Mouse (Mus musculus) 3134 (cell line): Measurements from ENCODE around the gene Dip2c.

Source experiments
- DNase-seq: peaks from one replicate; pipeline ENCODE4 v3.0.0-alpha.2; 2011; ENCODE audit warnings: low spot score; ENCODE audit not compliant: insufficient read length; ENCODE audit errors: extremely low read depth

The Dip2c gene

DNA sequence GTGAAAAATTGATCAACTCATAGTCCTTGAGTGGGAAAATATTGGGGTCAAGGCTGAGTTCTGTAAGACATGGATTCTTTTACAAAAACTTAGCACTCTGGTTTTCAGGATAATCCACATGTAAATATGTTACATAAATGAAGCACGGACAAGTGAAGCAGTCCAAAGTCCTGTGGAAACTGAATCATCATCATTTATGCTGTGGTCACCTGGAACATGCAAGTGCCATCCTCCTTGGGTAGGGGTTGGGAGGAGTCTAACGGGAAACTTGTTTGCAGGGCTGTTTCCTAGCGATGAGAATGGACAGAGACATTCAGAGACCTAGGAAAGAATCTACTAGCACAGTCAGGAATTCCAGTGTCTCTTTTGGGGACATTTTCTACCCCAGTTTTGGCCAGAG, 213.4 kb downstream of the Dip2c start:
- no peak for DNase-seq

DNA sequence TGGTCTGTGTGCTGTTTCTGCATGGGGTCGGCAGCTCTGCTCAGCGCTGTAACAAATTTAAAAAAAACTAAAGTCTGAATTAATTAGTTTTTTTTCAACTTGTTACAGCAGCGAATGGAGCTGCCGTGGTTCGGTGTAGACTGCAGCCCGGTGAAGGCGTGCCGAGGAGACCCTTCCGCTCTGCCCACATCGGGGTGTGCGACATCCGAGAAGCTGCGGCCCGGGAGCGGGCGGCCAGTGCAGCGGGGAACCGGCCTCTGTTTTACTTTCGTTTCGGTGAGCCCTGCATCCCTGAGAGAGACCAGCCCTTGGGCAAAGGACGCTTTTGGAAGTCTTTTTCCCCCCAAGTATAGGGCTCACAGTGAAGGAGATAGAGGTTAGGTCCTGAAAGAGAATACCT, 218.4 kb downstream of the Dip2c start:
- DNase-seq = peak; percentile 3

DNA sequence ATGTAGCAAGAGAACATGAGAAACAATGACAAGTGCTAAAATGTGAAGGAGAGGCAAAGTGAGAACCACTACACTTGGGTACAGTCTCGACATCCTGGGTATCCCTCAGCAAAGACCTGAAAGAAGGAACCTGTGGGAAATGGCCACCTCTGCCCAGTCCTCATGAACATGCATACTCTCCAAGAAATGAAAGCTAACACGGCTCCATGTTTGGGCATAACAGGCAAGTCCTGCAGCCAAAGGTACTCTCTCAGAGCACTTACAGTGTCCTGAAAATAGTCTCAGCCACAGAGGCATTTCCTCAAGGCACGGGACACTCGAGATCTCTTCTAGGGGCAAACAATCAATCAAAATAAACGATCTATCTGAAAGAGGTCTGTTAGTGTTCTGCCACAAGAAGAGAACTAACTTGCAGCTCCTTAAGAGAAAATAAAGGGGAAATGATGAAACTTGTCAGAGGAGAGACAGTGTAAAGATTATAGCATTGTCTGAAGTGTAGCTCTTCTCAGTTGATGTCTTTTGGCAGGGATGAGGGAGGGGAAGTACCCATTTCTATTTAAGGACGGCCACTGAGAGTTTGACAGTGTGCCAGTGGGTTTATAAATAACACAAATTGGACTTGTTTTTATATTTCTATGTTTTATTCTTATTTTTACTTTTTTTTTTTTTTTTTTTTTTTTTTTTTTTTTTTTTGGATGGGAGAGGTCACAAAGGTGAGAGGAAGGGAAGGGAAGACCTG, 228.0 kb downstream of the Dip2c start:
- no peak for DNase-seq

- DNase-seq = no peak
Observed at GRCm38 (mm10) chr13:9538556-9538955, 262.2 kb downstream of the Dip2c start.

- DNase-seq = no peak
Observed at GRCm38 (mm10) chr13:9547698-9548344, 271.5 kb downstream of the Dip2c start.

DNA sequence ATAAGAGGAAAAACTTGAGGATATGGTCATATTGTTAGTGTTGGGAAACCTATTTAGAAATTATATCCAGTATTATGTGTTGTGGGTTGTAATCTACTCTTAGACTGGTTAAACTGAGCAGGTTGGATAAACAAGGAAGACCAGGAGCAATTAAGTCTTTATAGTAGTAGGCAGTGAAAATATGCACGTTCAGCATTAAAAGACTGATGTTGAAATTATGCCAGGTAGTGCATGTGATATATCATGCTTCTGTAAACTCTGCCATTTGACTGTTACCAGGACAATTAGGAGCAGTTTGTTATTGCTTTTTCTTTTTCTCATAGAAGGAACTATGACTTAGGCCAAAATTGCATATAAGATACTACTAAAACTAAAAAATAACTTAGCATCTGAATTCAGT, 285.8 kb downstream of the Dip2c start:
- DNase-seq = no peak

GRCm38 (mm10) chr13:9562921-9563320, 286.6 kb downstream of the Dip2c start:
- peak; percentile 1 for DNase-seq

DNA sequence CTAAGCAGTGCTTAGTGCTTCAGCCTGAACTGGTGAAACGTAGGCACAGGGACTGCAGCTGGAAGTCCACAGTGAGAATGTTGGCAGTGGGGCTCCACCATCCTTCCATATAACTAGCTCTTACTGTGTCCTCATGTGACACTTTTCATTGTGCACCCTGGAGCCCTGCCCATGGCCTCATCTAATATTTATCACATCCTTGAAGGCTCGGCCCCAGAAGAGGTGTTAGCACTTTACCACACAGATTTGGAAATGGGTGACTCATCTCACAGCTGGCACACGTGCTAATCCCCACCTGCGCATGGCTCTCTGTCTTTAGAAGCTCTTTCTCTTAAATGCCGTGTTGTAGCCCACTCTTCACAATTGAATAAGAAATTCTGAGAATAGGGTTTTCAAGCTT, 292.5 kb downstream of the Dip2c start:
- DNase-seq = no peak

- DNase-seq = no peak
Observed at GRCm38 (mm10) chr13:9576686-9577085, 300.4 kb downstream of the Dip2c start.

DNA sequence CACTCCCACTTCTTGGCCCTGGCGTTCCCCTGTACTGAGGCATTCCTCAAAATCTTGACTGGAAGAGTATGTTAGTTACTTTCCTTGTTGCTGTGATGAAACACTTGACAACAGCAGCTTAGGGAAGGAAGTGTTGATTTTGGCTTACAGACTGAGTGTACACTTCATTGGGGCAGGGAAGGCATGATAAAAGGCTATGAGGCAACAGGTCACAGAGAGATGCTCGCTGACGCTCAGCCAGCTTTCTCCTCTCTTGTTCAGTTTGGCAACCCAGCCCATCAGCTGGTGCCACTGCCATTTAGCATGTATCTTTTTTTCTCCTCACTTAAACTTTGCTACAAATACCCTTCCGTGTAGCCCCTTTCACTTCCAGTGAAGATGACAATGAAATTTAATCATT, 302.1 kb downstream of the Dip2c start:
- DNase-seq = no peak

GRCm38 (mm10) chr13:9581821-9582220, 305.5 kb downstream of the Dip2c start:
- DNase-seq = no peak

DNA sequence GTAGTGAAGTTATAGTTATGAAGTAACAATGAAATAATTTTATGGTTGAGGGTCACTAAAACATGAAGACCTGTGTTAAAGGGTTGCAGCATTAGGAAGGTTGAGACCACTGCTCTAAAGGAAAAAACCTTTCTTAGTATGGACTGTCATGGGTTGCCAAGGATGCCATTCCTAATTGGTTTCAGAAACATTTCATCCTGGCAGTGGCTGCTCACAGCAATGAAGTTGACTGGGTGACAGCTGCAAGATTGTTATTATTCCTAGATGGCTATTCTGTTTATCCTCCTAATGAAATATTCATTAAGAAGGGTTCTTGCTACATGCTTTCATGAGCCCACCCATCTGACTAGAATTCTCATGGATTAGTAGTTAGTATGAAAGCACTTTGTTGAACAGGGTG, 307.3 kb downstream of the Dip2c start:
- no peak for DNase-seq

- DNase-seq = no peak
Observed at GRCm38 (mm10) chr13:9599334-9600096, 323.2 kb downstream of the Dip2c start.

DNA sequence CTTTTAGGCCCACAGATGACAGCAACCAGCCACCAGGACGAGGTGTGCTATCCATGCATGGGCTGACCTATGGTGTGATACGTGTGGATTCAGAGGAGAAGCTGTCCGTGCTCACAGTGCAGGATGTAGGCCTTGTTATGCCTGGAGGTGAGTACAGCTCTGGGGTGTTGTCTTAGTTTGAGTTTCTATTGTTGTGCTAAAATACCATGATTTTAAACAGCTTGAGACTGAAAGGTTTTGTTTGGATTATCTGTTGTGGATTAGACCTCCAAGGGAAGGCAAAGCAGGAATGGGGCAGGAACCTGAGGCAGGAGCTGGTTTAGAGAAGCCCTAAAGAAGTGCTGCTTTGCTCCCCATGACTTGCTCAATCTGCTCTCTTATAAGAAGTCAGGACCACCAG, 325.0 kb downstream of the Dip2c start:
- DNase-seq = no peak

DNA sequence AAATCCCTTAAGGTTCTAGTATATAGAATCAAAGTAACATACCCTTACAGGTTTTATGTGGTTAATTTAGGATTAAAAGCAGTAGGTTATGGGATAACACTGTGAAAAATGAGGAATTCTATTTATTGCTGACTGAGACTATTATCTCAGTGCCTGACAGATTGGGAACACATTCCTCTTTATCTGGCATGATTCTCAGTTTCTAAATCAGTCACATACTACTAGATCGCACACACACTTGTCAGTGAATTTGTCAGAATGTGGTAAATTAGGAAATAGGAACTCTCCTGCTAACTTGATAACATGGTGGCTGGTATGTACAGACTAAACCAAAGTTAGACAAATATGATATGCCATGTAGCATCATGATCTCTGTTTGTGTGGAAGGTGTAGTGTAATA, 334.9 kb downstream of the Dip2c start:
- no peak for DNase-seq

DNA sequence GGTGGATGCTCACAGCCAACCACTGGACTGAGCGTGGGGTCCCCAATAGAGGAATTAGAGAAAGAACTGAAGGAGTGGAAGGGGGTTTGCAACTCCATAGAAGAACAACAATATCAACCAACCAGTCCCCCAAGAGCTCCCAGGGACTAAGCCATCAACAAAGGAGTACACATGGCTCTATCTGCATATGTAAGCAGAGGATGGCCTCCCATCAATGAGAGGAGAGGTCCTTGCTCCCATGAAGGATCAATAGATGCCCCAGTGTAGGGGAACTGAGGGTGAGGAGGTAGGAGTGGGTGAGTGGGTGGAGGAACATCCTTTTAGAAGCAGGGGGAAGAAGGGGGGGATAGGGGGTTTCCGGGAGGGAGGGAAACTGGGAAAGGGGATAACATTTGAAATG, 356.4 kb downstream of the Dip2c start:
- DNase-seq = no peak

DNA sequence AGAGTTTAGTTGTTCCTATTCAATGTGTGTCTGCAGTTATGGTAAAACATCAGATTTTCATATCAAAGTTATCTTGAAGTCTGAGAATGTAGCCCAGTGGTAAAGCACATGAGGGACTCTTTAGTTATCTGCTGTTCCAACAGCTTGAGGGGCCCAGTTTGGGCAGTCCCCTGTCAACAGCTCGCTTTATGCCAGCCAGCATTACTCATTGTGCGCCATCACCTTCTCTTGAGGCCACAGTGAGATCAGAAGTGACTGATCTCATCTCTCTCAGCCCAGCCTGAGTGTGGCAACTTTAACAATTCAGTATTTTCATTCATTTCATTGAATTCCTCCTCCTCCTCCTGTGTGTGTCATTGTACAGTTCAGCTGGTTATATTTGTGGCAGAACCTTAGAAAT, 359.6 kb downstream of the Dip2c start:
- DNase-seq = no peak

DNA sequence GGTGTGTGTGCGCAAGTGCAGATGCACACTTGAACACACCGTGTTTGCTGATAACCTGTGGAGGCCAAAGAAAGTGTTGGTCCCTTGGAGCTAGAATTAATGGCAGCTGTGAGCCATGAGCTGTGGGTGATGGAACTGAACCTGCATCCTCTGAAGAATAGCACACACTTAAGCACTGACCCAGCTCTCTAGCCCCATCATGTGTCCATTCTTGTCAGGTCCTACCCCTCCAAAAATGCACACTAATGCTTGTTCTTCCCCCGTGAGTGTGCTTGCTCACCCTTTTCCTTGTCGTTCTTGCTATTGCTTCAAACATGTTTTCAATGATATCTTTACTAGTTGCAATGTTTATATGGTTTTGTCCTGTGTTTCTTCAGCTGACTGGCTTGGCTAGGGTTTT, 360.2 kb downstream of the Dip2c start:
- no peak for DNase-seq

DNA sequence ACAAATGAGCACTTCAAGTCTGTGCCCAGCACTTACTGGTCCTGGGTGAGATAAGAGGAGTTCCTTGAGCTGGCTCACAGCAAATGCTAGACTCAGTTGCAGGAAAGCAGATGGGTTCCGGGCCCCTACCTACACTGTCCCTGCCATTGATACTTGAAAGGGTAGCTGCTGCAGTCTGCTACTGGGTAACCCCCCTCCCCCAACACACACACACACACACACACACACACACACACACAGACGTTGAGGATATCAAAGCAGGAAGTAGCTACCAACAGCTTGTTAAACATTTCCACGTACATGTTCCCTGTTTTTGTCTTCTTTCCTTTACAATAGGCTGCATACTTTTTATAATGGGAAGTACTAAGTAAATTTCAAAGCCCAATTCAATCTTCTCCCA, 361.6 kb downstream of the Dip2c start:
- DNase-seq = no peak

GRCm38 (mm10) chr13:9648716-9649115, 372.4 kb downstream of the Dip2c start:
- no peak for DNase-seq

DNA sequence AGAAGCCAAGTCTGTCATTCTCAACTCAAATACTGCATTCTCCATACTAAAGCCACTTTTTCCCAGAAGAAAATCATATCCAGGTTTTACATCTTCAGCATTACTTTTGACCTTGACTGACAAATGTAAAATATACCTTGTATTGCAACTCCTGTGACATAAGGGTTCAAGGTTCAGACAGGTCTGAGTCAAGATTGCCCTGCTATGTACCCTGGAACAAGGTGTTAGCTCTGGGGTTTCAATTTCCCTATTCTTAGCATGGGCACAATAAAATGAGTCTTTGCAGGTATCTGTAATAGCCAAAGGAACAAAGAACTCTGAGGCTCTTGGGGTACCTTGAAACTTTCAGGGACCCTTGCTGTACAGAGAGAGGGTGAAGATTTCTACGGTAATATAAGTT, 373.6 kb downstream of the Dip2c start:
- DNase-seq = no peak

DNA sequence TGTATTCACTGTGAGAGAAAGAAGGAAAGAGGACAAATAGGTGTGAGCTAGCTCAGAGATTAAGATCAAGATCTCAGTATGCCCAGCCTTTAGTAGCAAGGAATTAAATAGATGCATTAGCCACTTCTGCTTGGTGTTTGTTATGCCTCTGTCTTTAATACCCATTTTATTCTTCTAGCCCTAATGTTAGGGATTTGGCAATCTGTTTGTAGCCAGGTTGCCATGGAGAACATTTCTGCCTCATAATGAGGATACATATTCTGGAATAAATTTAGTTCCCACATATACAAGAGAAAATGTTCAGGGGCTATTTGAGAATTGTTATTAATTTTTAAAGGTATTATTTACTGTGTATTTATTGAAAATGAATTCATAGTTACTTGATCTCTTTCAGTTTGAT, 374.3 kb downstream of the Dip2c start:
- no peak for DNase-seq
